Mouse (Mus musculus) kidney, embryonic 16.5 days (tissue): ENCODE results near the gene Shisa3. TPM values are rescaled to one million over a fixed set of nuclear protein-coding genes. Genes with fewer than 3 reads are reported as not detected.

Experiments used
- ATAC-seq: fragments of 200-750 bp; cut with Nextera tagmentation; 2 replicates; pipeline ENCODE4 v1.8.0; 2017; ENCODE audit warnings: moderate TSS enrichment; ENCODE audit not compliant: low FRiP score, low TSS enrichment
- H3K27ac ChIP-seq: fragments of 300-500 bp; sonication (generic); 2 replicates; pipeline ENCODE4 v1.5.1; 2014; ENCODE audit warnings: low read length
- H3K27me3 ChIP-seq: fragments of 300-500 bp; sonication (generic); 2 replicates; pipeline ENCODE4 v1.6.1; 2014; ENCODE audit warnings: low read length, control low read depth, mixed read lengths; ENCODE audit not compliant: insufficient read depth
- H3K36me3 ChIP-seq: fragments of 300-500 bp; sonication (generic); 2 replicates; pipeline ENCODE4 v1.6.1; 2014; ENCODE audit warnings: low read length, control low read depth, mixed read lengths; ENCODE audit not compliant: insufficient read depth
- H3K4me1 ChIP-seq: fragments of 300-500 bp; sonication (generic); 2 replicates; pipeline ENCODE4 v1.6.1; 2014; ENCODE audit warnings: low read length, control low read depth, mixed read lengths; ENCODE audit not compliant: insufficient read depth
- H3K4me2 ChIP-seq: fragments of 300-500 bp; sonication (generic); replicated peaks from 2 replicates; pipeline ENCODE4 v1.6.1; 2014; ENCODE audit warnings: low read depth, low read length
- H3K4me3 ChIP-seq: fragments of 300-500 bp; sonication (generic); 2 replicates; pipeline ENCODE4 v1.5.1; 2014; ENCODE audit warnings: mild to moderate bottlenecking, low read length
- H3K9ac ChIP-seq: fragments of 300-500 bp; sonication (generic); replicated peaks from 2 replicates; pipeline ENCODE4 v1.6.1; 2014; ENCODE audit warnings: low read length
- H3K9me3 ChIP-seq: fragments of 300-500 bp; sonication (generic); 2 replicates; pipeline ENCODE4 v1.6.1; 2016; ENCODE audit warnings: low read length, control low read depth
- WGBS: fragments of 180-500 bp; shearing (Covaris S2); extraction: QIAGEN DNeasy Blood & Tissue Kit; methylation state at CpG from one replicate; pipeline ENCODE4 v1.1.7; 2014; 5-methylcytosine and 5-hydroxymethylcytosine counted together
- polyA plus RNA-seq: library from polyadenylated mRNA; unstranded; fragments of >200 nt; fragmentation: Nextera tagmentation; extraction: Ambion mirVana; gene quantifications from 2 replicates; pipeline ENCODE4 v1.2.1, GENCODE M21; 2015

Shisa3 gene
- polyA plus RNA-seq, 1 experiment from 2014 or later: 92.3 TPM

- no peak for ATAC-seq
- Histone ChIP-seq H3K4me3 (no peak overlapping the region), H3K36me3 (no peaks in the 10 kb centered on the region)
Observed at GRCm38 (mm10) chr5:67599935-67600334, 7.7 kb upstream of the Shisa3 start.

GRCm38 (mm10) chr5:67605951-67606350, 1.7 kb upstream of the Shisa3 start:
- 10% methylated on average over 5 of the region's 5 CpGs for WGBS
- H3K27me3 ChIP-seq: peaks cover 6% of the 10 kb centered on the region; the same call in 1 of the 2 replicates
- peaks cover 27% of the 10 kb centered on the region; the same call in 1 of the 2 replicates for H3K4me1 ChIP-seq

More at GRCm38 (mm10) chr5:67599935-67600334, 7.7 kb upstream of the Shisa3 start:
- no peak overlapping the region for H3K4me2 ChIP-seq
- no peak overlapping the region for H3K9ac ChIP-seq
- H3K4me1 ChIP-seq: peaks cover 14% of the 10 kb centered on the region
- H3K9me3 ChIP-seq: no peaks in the 10 kb centered on the region
- H3K27ac ChIP-seq: no peak overlapping the region
- WGBS: 77% methylated on average over 9 of the region's 9 CpGs
- peaks cover 2% of the 10 kb centered on the region; the same call in 1 of the 2 replicates for H3K27me3 ChIP-seq

DNA sequence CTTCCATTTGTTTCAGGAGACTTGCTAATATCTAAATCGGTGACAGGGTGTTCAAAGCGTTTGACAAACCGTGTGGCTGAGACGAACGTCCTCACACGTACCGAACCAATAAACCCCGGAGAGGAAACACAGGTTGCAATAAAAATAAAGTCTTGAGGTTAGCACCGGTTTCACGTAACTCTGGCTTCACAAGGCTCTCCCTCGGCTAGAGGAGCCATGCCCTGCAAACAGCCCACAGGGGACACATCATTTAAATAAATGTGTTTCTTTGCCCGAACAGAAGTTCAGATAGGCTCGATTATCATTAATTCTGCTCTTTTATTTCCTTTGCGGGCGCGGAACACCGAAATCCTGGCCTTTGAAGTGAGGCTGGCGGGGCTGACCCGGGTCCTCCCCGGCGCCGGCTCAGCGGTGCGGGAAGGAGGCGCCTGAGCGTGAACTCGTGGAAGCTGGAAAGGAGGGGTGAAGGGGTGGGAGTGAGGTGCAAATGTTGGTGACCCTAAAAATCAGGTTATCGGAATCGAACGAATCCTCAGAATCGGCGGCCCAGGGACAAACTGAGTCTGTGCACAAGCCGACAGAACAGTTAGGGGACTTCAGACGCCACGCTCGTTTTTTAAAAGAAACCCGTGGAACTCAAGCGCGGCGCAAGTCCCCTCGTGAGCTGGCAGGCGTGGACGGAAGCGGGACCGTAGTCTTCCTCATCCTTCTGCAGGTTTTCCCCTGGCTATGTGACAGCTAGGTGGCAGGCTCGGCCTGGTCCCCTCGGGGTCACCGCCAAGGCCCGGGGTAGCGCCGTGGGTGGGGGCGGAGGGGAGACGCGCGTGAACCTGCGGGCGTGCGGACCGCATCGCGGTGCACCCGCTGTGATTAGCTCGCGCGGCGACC, 522 bp upstream of the Shisa3 start:
- H3K4me1 ChIP-seq: peaks cover 30% of the 10 kb centered on the region; the same call in 1 of the 2 replicates
- WGBS: under 1% methylated on average over 59 of the region's 66 CpGs
- no peak for ATAC-seq

More at GRCm38 (mm10) chr5:67605951-67606350, 1.7 kb upstream of the Shisa3 start:
- peak overlapping the region; percentile 54; the same call in 1 of the 2 replicates for H3K27ac ChIP-seq
- no peak overlapping the region for H3K9ac ChIP-seq
- H3K36me3 ChIP-seq: no peaks in the 10 kb centered on the region
- no peaks in the 10 kb centered on the region for H3K9me3 ChIP-seq
- no peak for ATAC-seq
- no peak overlapping the region for H3K4me3 ChIP-seq
- no peak overlapping the region; the same call in 1 of the 2 replicates for H3K4me2 ChIP-seq

GRCm38 (mm10) chr5:67608674-67609519, 1.2 kb downstream of the Shisa3 start:
- Histone ChIP-seq H3K4me1 (peaks cover 24% of the 10 kb centered on the region; the same call in 1 of the 2 replicates), H3K27ac (peak overlapping the region; percentile 93), H3K9me3 (no peaks in the 10 kb centered on the region), H3K36me3 (no peaks in the 10 kb centered on the region; the same call in 1 of the 2 replicates), H3K4me3 (peak overlapping the region; percentile 76), H3K27me3 (peaks cover 6% of the 10 kb centered on the region; the same call in 1 of the 2 replicates), H3K9ac (peak overlapping the region; percentile 81), H3K4me2 (peak overlapping the region; percentile 90)
- WGBS: 2% methylated on average over 31 of the region's 31 CpGs
- ATAC-seq: peak; percentile 60

More for the DNA sequence above, 522 bp upstream of the Shisa3 start:
- Histone ChIP-seq H3K9ac (peak overlapping the region; percentile 81), H3K4me3 (peak overlapping the region; percentile 76), H3K36me3 (no peaks in the 10 kb centered on the region), H3K9me3 (no peaks in the 10 kb centered on the region), H3K4me2 (peak overlapping the region; percentile 90), H3K27ac (peak overlapping the region; percentile 93), H3K27me3 (peaks cover 6% of the 10 kb centered on the region; the same call in 1 of the 2 replicates)

- Histone ChIP-seq H3K27ac (peak overlapping the region; percentile 93), H3K4me1 (peaks cover 24% of the 10 kb centered on the region; the same call in 1 of the 2 replicates), H3K4me2 (peak overlapping the region; percentile 90), H3K36me3 (no peaks in the 10 kb centered on the region; the same call in 1 of the 2 replicates), H3K4me3 (peak overlapping the region; percentile 76), H3K9ac (peak overlapping the region; percentile 81), H3K9me3 (no peaks in the 10 kb centered on the region), H3K27me3 (peaks cover 6% of the 10 kb centered on the region; the same call in 1 of the 2 replicates)
- WGBS: 15% methylated on average over 2 of the region's 2 CpGs
- ATAC-seq: no peak
Observed at GRCm38 (mm10) chr5:67609520-67609837, 1.8 kb downstream of the Shisa3 start.

DNA sequence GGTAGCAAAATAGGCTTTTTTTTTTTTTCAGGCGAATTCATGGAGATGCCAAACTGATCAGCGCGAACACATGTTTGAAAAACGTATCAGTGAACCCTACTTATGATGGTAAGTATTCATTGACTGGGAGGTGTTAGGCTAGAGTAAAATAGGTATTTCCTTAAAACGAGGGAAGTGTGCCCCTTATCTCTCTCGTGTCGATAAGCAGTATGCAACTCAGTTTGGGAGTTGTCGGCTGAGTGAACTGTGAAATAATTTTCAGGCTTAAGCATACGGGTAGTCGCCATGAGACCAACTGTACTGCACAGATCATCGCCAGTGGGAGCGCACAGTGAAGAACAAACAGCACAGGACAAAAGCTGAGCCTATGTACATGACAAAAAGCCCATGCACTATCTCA, 13.5 kb downstream of the Shisa3 start:
- Histone ChIP-seq H3K9ac (no peak overlapping the region), H3K36me3 (no peaks in the 10 kb centered on the region), H3K27me3 (no peaks in the 10 kb centered on the region), H3K9me3 (no peaks in the 10 kb centered on the region), H3K4me1 (peaks cover 5% of the 10 kb centered on the region; the same call in 1 of the 2 replicates), H3K4me3 (no peak overlapping the region), H3K4me2 (no peak overlapping the region), H3K27ac (no peak overlapping the region)
- WGBS: 81% methylated on average over 12 of the region's 12 CpGs
- ATAC-seq: no peak

DNA sequence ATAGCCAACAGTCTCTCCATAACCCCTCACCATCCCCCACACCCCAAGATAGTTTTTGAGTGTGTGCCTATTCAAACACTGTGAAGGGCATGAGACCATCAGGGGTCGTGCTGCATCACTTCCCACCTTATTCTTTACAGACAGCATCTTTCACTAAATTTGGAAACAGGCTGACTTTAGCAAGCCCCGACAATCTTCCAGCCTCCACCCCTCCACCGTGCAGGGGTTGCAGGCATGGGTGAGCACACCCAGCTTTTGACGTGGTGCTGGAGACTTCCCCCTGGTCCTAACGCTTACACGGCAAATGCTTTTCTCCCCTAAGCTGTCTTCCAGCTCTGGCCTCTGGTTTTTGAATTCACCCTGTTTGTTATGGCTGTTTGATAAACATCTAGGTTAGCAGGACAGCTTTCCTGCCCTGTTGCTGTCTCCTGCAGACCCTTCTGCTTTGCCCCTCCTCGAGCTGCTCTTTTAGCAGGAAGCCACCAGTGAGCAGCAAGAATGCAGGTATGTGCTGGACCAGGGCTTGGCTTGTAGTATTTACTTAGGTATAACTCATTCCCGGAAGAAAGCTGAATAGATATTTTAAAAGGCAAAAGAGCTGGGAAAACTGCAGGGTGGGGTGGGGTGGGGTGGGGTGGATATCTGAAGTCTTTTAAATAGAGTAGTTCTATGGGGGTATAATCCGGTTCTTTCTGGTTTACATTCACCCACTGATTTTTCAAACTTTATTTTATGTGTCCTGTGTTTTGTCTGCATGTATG, 20.7 kb downstream of the Shisa3 start:
- no peak overlapping the region for H3K27ac ChIP-seq
- WGBS: 59% methylated on average over 9 of the region's 9 CpGs

DNA sequence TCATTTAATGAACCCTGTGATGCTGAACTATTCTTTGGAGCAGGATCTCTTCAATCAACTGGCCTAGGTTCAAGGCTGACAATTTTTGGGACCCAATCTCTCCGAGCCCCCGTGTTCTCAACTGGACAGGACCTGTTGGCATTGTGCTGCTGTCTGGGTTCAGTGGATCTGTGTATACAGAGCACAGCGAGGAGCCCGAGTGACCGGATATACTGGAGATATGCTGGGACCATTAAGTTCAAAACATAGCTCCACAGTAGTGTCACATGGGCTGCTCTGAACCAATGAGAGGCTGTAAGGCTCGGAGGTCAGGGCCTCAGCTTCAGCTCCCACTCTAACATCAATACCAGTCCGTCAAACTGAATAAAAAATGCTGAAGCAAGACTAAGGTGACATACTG, 21.8 kb downstream of the Shisa3 start:
- peak; percentile 63; the same call in 1 of the 2 replicates for ATAC-seq
- Histone ChIP-seq H3K9ac (no peak overlapping the region), H3K27me3 (no peaks in the 10 kb centered on the region), H3K4me2 (no peak overlapping the region), H3K4me3 (no peak overlapping the region), H3K4me1 (peaks cover 15% of the 10 kb centered on the region; the same call in 1 of the 2 replicates), H3K27ac (no peak overlapping the region), H3K9me3 (no peaks in the 10 kb centered on the region), H3K36me3 (no peaks in the 10 kb centered on the region)
- WGBS: 53% methylated on average over 7 of the region's 7 CpGs

More for the DNA sequence above, 20.7 kb downstream of the Shisa3 start:
- Histone ChIP-seq H3K4me1 (peaks cover 6% of the 10 kb centered on the region), H3K36me3 (no peaks in the 10 kb centered on the region), H3K9ac (no peak overlapping the region), H3K4me3 (no peak overlapping the region), H3K4me2 (no peak overlapping the region), H3K9me3 (no peaks in the 10 kb centered on the region), H3K27me3 (no peaks in the 10 kb centered on the region)
- ATAC-seq: no peak

- no peak overlapping the region for H3K9ac ChIP-seq
- no peak overlapping the region for H3K4me2 ChIP-seq
- no peak overlapping the region for H3K27ac ChIP-seq
- no peaks in the 10 kb centered on the region for H3K9me3 ChIP-seq
- H3K4me3 ChIP-seq: no peak overlapping the region
- WGBS: 74% methylated on average over 6 of the region's 6 CpGs
- H3K27me3 ChIP-seq: no peaks in the 10 kb centered on the region
- ATAC-seq: no peak; the same call in 1 of the 2 replicates
- no peaks in the 10 kb centered on the region for H3K36me3 ChIP-seq
- H3K4me1 ChIP-seq: peaks cover 18% of the 10 kb centered on the region; the same call in 1 of the 2 replicates
Observed at GRCm38 (mm10) chr5:67629861-67630260, 22.2 kb downstream of the Shisa3 start.
